Mouse (Mus musculus): ENCODE results near the gene Kcnh1.

DNA sequence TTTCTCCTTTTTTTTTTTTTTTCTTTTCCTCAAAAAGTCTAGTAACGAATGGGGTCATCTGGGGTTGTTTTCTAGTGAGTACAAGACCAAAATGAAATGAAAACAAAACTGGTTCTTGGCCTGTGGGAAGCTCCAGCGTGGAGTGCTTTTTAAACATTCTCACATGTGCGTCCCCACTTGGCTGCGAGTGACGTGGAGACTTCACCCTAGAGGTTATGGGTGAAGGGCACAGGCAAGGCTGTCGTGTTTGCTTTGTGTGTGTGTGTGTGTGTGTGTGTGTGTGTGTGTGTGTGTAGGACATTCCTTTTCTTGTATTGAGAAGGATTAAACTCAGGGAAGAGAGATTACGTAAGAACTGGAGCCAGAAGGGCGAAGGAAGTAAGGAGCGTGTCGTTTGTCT lies 6.9 kb downstream of the Kcnh1 start:
- no peak for TF ChIP-seq CTCF (IDR thresholded peaks at IDR 0.05; ENCODE audit: low read depth, low read length)
- no peak for TF ChIP-seq POLR2A (IDR thresholded peaks at IDR 0.05; ENCODE audit: insufficient read depth, low read length)
- no peak for TF ChIP-seq EP300 (IDR thresholded peaks at IDR 0.05; ENCODE audit: insufficient read depth, low read depth, low read length)

Data from ES-Bruce4 (cell line).